Mouse (Mus musculus): ENCODE measurements around the gene Ppp2r5e.

DNA sequence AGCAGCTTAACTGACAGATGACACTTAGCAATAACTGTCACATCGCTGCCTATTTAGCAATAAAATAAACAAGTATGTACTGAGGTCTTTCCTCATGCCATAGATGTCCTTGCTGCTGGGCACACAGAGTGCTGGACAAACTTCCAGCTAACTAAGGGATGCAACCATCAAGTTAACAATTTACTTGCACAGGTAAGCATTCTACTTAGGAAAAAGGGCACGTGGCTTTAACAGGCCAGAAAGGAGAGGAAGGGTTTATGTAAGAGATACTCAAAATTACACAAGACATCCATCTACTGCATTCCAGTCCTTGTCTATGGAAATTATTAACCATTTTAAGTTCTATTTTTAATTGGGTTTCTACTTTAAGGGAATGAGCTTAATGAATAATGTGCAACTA is 123.0 kb downstream of the Ppp2r5e start:
- TF ChIP-seq CTCF (IDR thresholded peaks at IDR 0.05): no peak
- no peak for TF ChIP-seq POLR2A (IDR thresholded peaks at IDR 0.05; ENCODE audit: insufficient read depth, low read depth, low read length)
- no peak for TF ChIP-seq EP300 (IDR thresholded peaks at IDR 0.05; ENCODE audit: insufficient read depth, low read depth, low read length)
